Mouse (Mus musculus): Measurements from ENCODE around the gene Tmbim6. TPM values are rescaled to one million over a fixed set of nuclear protein-coding genes. Genes with fewer than 3 reads are reported as not detected.
A peak's percentile ranks its signal among the peaks of the same experiment; 100 is the strongest.

The Tmbim6 gene
- total RNA-seq, 1 experiment, result 436 TPM

GRCm38 (mm10) chr15:99421152-99421551 lies 28.5 kb downstream of the Tmbim6 start:
- Histone ChIP-seq H3K27ac (ENCODE audit: insufficient read depth, low read depth, low read length, poor library complexity, severe bottlenecking) (peak overlapping the region; percentile 93), H3K4me1 (ENCODE audit: control insufficient read depth in 2 of 2, insufficient read depth in 2 of 2, low read length in 2 of 2, poor library complexity in 1 of 2) (peaks cover 11 to 32% of the 10 kb centered on the region in 2 experiments), H3K36me3 (ENCODE audit: control insufficient read depth, insufficient read depth, low read length, poor library complexity, severe bottlenecking) (no peaks in the 10 kb centered on the region), H3K9ac (ENCODE audit: insufficient read depth, low read depth, low read length, poor library complexity, severe bottlenecking) (peak overlapping the region; percentile 61), H3K4me3 (ENCODE audit: insufficient read depth in 1 of 2, low read depth in 1 of 2, low read length in 2 of 2, poor library complexity in 1 of 2, severe bottlenecking in 1 of 2) (peak overlapping the region; percentile 40 to 60; a peak in 3 of 4 replicates), H3K9me3 (ENCODE audit: control insufficient read depth, insufficient read depth, low read depth, low read length) (no peaks in the 10 kb centered on the region)
- peak; percentile 82 for DNase-seq (ENCODE audit: low read depth, low spot score)
- TF ChIP-seq HCFC1 (IDR thresholded peaks at IDR 0.05; ENCODE audit: borderline replicate concordance, insufficient read depth, low read length) (0 out of 2 replicates have a peak, but pooled peaks have one; percentile 20), ZC3H11A (IDR thresholded peaks at IDR 0.05; ENCODE audit: borderline replicate concordance, low read depth, low read length) (no peak), ZNF384 (IDR thresholded peaks at IDR 0.05; ENCODE audit: low read depth, low read length) (no peak), CHD2 (IDR thresholded peaks at IDR 0.05; ENCODE audit: low read depth, low read length) (no peak), MAFK (IDR thresholded peaks at IDR 0.05; ENCODE audit: insufficient read depth, low read depth, low read length) (peak; percentile 34; the same call in 1 of the 2 replicates)
- in situ Hi-C loops (cut with MboI; ENCODE audit: low sequenced_read_pairs in 2 of 2, unreplicated experiment in 2 of 2), result no loop called here

- Histone ChIP-seq H3K4me1 (ENCODE audit: control insufficient read depth in 2 of 2, insufficient read depth in 2 of 2, low read length in 2 of 2, poor library complexity in 1 of 2) (peaks cover 11 to 29% of the 10 kb centered on the region in 2 experiments), H3K9ac (ENCODE audit: insufficient read depth, low read depth, low read length, poor library complexity, severe bottlenecking) (peak overlapping the region; percentile 0; the same call in 1 of the 2 replicates), H3K9me3 (ENCODE audit: control insufficient read depth, insufficient read depth, low read depth, low read length) (no peaks in the 10 kb centered on the region), H3K27ac (ENCODE audit: insufficient read depth, low read depth, low read length, poor library complexity, severe bottlenecking) (peak overlapping the region; percentile 42), H3K4me3 (ENCODE audit: insufficient read depth in 1 of 2, low read depth in 1 of 2, low read length in 2 of 2, poor library complexity in 1 of 2, severe bottlenecking in 1 of 2) (0 out of 4 replicates have a peak overlapping the region, but pooled peaks of 1 of the 2 experiments have one; percentile 21), H3K36me3 (ENCODE audit: control insufficient read depth, insufficient read depth, low read length, poor library complexity, severe bottlenecking) (no peaks in the 10 kb centered on the region)
- no peak for TF ChIP-seq HCFC1 (IDR thresholded peaks at IDR 0.05; ENCODE audit: borderline replicate concordance, insufficient read depth, low read length)
- in situ Hi-C loops (cut with MboI; ENCODE audit: low sequenced_read_pairs in 2 of 2, unreplicated experiment in 2 of 2), result no loop called here
- DNase-seq (ENCODE audit: low read depth, low spot score), result no peak
These were observed 29.0 kb downstream of the Tmbim6 start for GRCm38 (mm10) chr15:99421676-99422075.

GRCm38 (mm10) chr15:99422551-99422950 lies 29.9 kb downstream of the Tmbim6 start:
- Histone ChIP-seq H3K9me3 (ENCODE audit: control insufficient read depth, insufficient read depth, low read depth, low read length) (no peaks in the 10 kb centered on the region), H3K27ac (ENCODE audit: insufficient read depth, low read depth, low read length, poor library complexity, severe bottlenecking) (no peak overlapping the region), H3K36me3 (ENCODE audit: control insufficient read depth, insufficient read depth, low read length, poor library complexity, severe bottlenecking) (peaks cover 2% of the 10 kb centered on the region; the same call in 1 of the 2 replicates)

GRCm38 (mm10) chr15:99423131-99423530 lies 30.4 kb downstream of the Tmbim6 start:
- DNase-seq (ENCODE audit: low read depth, low spot score), result no peak
- no peak for TF ChIP-seq CHD2 (IDR thresholded peaks at IDR 0.05; ENCODE audit: low read depth, low read length)
- no peak for TF ChIP-seq MAFK (IDR thresholded peaks at IDR 0.05; ENCODE audit: insufficient read depth, low read depth, low read length)
- no peak for TF ChIP-seq HCFC1 (IDR thresholded peaks at IDR 0.05; ENCODE audit: borderline replicate concordance, insufficient read depth, low read length)
- no peak for TF ChIP-seq ZC3H11A (IDR thresholded peaks at IDR 0.05; ENCODE audit: borderline replicate concordance, low read depth, low read length)
- in situ Hi-C loops (cut with MboI; ENCODE audit: low sequenced_read_pairs in 2 of 2, unreplicated experiment in 2 of 2), result no loop called here
- Histone ChIP-seq H3K9me3 (ENCODE audit: control insufficient read depth, insufficient read depth, low read depth, low read length) (no peaks in the 10 kb centered on the region), H3K27ac (ENCODE audit: insufficient read depth, low read depth, low read length, poor library complexity, severe bottlenecking) (no peak overlapping the region), H3K36me3 (ENCODE audit: control insufficient read depth, insufficient read depth, low read length, poor library complexity, severe bottlenecking) (peaks cover 2% of the 10 kb centered on the region; the same call in 1 of the 2 replicates), H3K4me3 (ENCODE audit: insufficient read depth in 1 of 2, low read depth in 1 of 2, low read length in 2 of 2, poor library complexity in 1 of 2, severe bottlenecking in 1 of 2) (no peak overlapping the region), H3K4me1 (ENCODE audit: control insufficient read depth in 2 of 2, insufficient read depth in 2 of 2, low read length in 2 of 2, poor library complexity in 1 of 2) (peaks cover 11 to 24% of the 10 kb centered on the region in 2 experiments), H3K9ac (ENCODE audit: insufficient read depth, low read depth, low read length, poor library complexity, severe bottlenecking) (peak overlapping the region; percentile 21; the same call in 1 of the 2 replicates)

More at GRCm38 (mm10) chr15:99422551-99422950, 29.9 kb downstream of the Tmbim6 start:
- peaks cover 11 to 26% of the 10 kb centered on the region in 2 experiments for H3K4me1 ChIP-seq (ENCODE audit: control insufficient read depth in 2 of 2, insufficient read depth in 2 of 2, low read length in 2 of 2, poor library complexity in 1 of 2)
- no peak overlapping the region for H3K4me3 ChIP-seq (ENCODE audit: insufficient read depth in 1 of 2, low read depth in 1 of 2, low read length in 2 of 2, poor library complexity in 1 of 2, severe bottlenecking in 1 of 2)
- in situ Hi-C loops (cut with MboI; ENCODE audit: low sequenced_read_pairs in 2 of 2, unreplicated experiment in 2 of 2), result no loop called here
- no peak for TF ChIP-seq CHD2 (IDR thresholded peaks at IDR 0.05; ENCODE audit: low read depth, low read length)
- no peak for TF ChIP-seq ZNF384 (IDR thresholded peaks at IDR 0.05; ENCODE audit: low read depth, low read length)
- TF ChIP-seq ZC3H11A (IDR thresholded peaks at IDR 0.05; ENCODE audit: borderline replicate concordance, low read depth, low read length), result no peak
- no peak for TF ChIP-seq MAFK (IDR thresholded peaks at IDR 0.05; ENCODE audit: insufficient read depth, low read depth, low read length)
- no peak for TF ChIP-seq HCFC1 (IDR thresholded peaks at IDR 0.05; ENCODE audit: borderline replicate concordance, insufficient read depth, low read length)
- H3K9ac ChIP-seq (ENCODE audit: insufficient read depth, low read depth, low read length, poor library complexity, severe bottlenecking), result peak overlapping the region; percentile 21; the same call in 1 of the 2 replicates
- no peak for DNase-seq (ENCODE audit: low read depth, low spot score)

- Histone ChIP-seq H3K9me3 (ENCODE audit: control insufficient read depth, insufficient read depth, low read depth, low read length) (no peaks in the 10 kb centered on the region), H3K9ac (ENCODE audit: insufficient read depth, low read depth, low read length, poor library complexity, severe bottlenecking) (no peak overlapping the region), H3K4me1 (ENCODE audit: control insufficient read depth in 2 of 2, insufficient read depth in 2 of 2, low read length in 2 of 2, poor library complexity in 1 of 2) (peaks cover 11 to 20% of the 10 kb centered on the region in 2 experiments), H3K4me3 (ENCODE audit: insufficient read depth in 1 of 2, low read depth in 1 of 2, low read length in 2 of 2, poor library complexity in 1 of 2, severe bottlenecking in 1 of 2) (no peak overlapping the region), H3K36me3 (ENCODE audit: control insufficient read depth, insufficient read depth, low read length, poor library complexity, severe bottlenecking) (peaks cover 5% of the 10 kb centered on the region; the same call in 1 of the 2 replicates), H3K27ac (ENCODE audit: insufficient read depth, low read depth, low read length, poor library complexity, severe bottlenecking) (no peak overlapping the region)
- in situ Hi-C loops (cut with MboI; ENCODE audit: low sequenced_read_pairs in 2 of 2, unreplicated experiment in 2 of 2), result no loop called here
- no peak for DNase-seq (ENCODE audit: low read depth, low spot score)
- TF ChIP-seq HCFC1 (IDR thresholded peaks at IDR 0.05; ENCODE audit: borderline replicate concordance, insufficient read depth, low read length) (no peak), CHD2 (IDR thresholded peaks at IDR 0.05; ENCODE audit: low read depth, low read length) (no peak)
These were observed 31.2 kb downstream of the Tmbim6 start for GRCm38 (mm10) chr15:99423884-99424283.

Measured in ES-E14 (cell line).